Mouse (Mus musculus): ENCODE results near the gene Gatc.
"Not testable (repeated sequence)": the region's sequence is repeated elsewhere in the genome, so short reads cannot be mapped to it uniquely, and the experiment has no call there.

Gene Gatc

GRCm38 (mm10) chr5:115327610-115328548 is 13.1 kb downstream of the Gatc start:
- peak; percentile 44 for DNase-seq

DNA sequence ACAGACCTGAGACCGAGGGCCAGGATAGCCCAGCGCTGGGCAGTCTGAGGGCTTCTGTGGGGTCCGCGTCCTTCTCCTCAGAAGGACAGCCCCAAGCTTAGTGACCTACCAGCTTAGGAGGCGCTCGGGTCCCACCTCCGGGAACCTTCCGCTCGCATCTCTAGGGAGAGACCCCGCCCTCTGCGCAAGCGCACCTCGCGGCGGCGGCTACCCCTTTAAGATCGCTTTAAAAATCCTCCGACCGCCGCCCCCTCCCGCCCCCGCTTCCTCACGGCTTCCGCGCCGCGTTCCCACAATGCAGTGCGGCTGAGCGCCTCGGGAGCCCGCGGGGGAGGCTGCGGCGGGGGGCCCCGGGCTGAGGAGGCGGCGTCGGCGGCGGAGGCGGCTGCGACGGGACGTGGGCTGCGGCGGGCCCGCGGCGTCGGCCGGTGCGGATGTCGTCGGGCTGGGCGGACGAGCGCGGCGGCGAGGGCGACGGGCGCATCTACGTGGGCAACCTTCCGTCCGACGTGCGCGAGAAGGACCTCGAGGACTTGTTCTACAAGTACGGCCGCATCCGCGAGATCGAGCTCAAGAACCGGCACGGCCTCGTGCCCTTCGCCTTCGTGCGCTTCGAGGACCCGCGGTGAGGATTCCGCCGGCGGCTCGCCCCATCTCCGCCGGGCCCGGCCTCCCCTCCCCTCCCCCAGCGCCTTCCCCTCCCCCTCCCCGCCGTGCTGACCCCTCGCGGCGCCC is 13.9 kb downstream of the Gatc start, which contains the start of gene Srsf9:
Gene Srsf9 (plus strand): TSS at position 303 of the 735 bp plus-strand sequence.
- DNase-seq: peak; percentile 96

DNA sequence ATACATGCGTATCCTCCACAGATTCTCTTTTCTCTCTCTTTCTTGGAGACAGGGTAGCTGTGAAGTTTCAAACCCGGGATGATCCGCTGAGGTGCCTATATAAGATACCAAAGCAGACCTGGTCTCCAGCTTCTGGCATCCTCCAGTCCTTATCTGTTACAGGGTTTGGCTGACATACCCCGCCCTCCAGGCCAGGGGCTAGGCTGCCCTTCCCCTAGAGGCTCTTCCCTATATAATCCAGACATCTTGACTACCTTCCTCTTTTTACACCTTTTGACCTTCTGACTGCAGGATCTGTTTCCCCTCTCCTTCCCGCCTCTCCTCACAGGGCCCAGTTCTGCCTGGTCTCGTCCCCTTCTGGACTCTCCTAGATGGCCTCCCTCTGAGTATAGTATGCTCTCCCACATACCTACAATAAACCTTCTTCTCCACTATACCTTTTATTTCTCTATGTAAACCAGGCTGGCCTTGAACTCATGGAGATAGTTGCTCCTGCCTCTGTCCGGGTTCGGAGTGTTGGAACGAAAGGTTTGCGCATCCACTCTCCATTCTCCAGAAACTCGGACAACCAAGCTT is 14.6 kb downstream of the Gatc start:
- DNase-seq: no peak

DNA sequence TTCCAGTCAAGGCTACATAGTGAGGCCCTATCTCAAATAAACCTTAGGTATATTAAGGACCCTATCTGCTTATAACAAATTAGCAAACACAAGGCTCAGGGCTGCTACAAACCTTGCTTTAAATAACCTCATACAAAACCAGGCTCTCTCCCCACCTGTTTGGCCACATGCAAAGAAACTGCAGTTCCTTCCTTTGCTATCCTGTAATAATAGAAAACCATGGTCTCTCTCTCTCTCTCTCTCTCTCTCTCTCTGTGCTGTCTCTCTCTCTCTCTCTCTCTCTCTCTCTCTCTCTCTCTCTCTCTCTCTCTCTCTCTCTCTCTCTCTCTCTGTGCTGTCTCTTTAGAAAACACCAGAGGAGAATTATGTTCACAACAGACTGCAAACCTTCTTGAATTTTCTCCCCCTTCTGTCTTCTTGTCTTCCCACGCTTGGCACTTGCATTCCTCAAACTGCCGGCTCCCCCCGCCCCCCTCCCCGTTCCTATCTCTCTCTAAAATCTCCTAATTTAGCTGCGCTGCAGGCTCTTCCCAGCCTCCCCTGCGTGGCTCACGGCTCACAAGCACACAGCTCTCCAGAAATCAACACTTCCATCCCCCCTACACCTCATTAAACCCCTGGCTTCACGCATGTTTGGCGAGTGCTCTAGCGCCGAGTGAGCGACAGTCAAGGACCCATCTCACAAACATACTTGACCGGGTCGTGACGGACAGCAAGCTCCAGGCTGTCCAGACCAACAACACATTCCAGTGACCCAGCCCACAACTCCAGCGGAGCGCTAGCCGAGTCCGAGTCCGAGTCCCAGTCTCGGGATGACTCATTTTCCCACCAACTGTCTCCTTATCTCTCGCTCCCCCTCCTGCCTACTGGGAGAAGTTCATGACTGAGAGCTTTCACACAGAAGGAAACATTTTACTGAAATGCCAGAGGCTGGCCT is 21.7 kb downstream of the Gatc start:
- peak; percentile 68 for DNase-seq

GRCm38 (mm10) chr5:115317645-115318328 is 23.2 kb downstream of the Gatc start:
- no peak for DNase-seq

DNA sequence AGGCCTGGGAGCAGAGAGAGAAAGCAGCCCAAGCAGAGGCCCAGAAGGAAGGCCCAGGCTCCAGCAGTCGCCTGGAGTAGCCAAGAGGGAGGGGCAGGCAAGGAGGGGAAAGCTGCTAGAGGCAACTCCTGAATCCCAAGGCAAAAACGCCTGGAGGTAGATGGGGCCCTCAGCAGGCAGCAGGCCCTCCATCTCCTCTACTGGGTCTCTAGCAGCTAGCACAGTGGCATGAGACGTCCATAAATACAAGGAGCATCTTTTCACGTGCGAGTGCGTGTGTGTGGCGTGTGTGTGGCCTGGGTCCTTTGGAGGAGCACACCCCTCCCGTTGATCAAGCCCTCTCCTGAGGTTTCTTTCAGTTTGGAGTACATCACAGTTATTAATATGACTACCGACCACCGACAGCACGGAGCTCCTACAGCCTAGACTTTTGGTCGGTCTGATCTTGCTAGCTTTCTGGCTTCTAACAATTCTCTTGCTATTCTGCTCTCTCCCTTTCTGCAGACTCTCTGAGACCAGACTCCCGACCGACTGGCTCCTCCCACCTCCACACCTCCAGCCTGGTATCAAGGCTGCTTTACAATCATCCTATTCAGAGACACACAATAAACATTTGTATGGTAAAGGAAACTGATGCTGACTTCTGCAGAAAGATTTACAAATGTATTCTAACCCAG is 23.9 kb downstream of the Gatc start:
- no peak for DNase-seq

DNA sequence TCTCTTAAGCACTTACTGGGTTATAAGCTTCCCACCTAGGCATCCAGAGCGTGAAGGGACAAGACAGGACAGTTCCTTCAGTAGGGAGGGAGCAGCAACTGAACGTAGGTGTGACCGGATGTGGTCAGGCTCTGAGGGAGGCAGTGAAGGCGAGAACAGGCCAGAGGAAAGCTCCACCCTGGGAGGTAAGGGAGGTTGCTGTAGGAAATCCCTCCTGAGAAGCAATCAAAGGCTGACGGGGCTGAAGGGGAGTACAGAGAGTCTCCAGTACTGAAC is 27.4 kb downstream of the Gatc start:
- DNase-seq: no peak

- no peak for DNase-seq
Measured at GRCm38 (mm10) chr5:115312816-115313667, 27.9 kb downstream of the Gatc start.

- no peak for DNase-seq
Measured at GRCm38 (mm10) chr5:115312354-115312753, 28.6 kb downstream of the Gatc start.

- DNase-seq: not testable (repeated sequence)
Measured at GRCm38 (mm10) chr5:115302190-115302589, 38.8 kb downstream of the Gatc start.

- no peak for DNase-seq
Measured at GRCm38 (mm10) chr5:115301615-115302014, 39.4 kb downstream of the Gatc start.

DNA sequence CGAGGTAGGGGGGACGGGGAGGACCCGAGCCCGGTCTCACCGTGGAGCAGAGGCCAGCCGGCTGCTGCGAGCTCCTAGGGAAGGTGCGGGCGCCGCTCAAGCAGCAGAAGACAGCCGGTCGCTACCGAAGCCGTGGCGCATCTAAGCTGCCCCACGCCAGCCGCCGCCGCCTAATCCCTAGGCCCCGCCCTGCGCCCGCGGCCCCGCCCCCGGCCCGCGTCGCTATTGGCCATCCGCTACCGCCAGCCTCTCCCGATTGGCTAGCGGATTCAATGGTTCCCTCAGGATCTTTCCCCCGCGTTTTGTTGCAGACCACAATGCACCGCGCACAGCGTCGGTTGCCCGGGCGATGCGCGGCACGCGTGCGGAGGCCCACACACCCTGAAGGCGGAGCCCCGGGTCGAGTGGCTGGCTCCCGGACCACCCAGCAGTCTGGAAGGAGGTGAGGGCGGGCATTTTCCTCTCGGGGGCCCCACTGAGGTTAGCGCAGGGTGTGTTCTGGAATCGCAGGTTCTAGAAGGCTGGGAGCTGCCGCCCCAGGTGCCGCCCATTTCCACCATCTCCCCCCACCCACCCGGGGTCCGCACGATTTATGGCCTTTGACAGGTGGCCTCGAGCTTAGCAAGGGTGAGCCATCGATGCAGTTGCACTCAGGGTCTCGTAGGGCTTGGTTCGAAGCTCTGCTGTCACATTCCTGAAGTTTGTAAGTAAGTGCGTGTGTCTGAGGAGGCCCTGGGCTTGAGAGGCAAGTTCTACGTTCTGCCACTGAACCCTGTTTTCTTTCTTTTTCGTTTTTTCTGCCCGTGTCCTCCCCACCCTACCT is 40.0 kb downstream of the Gatc start, which contains the start of gene Dynll1:
Gene Dynll1 (minus strand): TSS at position 208 of the 823 bp plus-strand sequence.
- peak; percentile 99 for DNase-seq

GRCm38 (mm10) chr5:115300035-115300744 is 40.8 kb downstream of the Gatc start:
- DNase-seq: peak; percentile 55

DNA sequence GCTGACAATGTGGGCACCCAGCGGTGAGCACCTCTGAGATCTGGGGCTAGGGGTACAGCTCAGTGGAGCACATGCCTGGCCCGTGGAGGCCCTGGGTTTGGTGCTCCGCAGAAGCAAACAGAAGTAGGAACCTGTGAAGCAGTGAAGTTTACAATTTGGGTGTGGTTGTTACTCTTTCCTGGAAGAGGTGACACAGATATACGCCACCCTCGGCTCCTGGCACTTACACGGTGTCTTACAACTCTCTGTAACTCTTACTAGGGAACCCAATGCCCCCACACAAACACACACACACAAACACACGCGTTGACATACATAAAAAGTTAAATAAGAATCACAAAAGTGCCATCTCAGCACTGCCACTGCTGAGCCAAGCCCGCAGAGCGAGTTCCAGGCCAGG is 44.6 kb downstream of the Gatc start:
- DNase-seq: no peak

GRCm38 (mm10) chr5:115294173-115294572 is 46.8 kb downstream of the Gatc start:
- DNase-seq: no peak

GRCm38 (mm10) chr5:115284735-115285134 is 56.2 kb downstream of the Gatc start:
- no peak for DNase-seq
